11 mouse cellular contexts compared by ENCODE assay signal in the genomic region with DNA sequence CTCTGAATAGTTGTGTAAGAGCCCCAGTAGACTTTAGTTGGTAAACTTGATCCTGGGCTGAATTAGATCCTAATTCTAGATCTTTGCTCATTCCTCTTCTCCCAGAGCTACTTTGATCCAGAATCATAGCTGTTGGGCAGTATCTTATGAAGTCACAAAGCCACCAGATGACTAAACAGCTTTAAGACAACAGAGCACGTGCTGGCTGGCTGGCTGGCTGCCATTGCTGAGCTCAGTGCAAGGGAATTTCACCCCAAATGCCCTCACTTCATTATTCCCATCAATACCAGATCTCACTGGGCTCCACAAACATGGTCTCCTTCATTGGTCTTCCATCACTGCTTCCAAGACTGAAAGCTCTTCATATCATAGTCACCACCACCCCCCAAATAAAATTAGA. TPM values are rescaled to one million over a fixed set of nuclear protein-coding genes. Genes with fewer than 3 reads are reported as not detected.
DNase-seq lines count a peak whose midpoint lies in the region.
"Had no signal": no experiment of that assay in that cellular context is flagged by ENCODE, and none has a peak within 500 bp of the region (broad histone marks: within the 10 kb centered on the region; RNA-seq: fewer than 3 reads in every experiment).

No protein-coding gene starts in this region.

- intact Hi-C loops in gastrocnemius, postnatal 36 days (cut with DNase I): no loop called here

- peak; percentile 74 to 77 for DNase-seq in cerebellum, postnatal 10 days
- no peak for DNase-seq in cerebellum, adult 9-10 months
- DNase-seq in kidney, adult 18-20 months: peak; percentile 5
- DNase-seq in kidney, adult 8-10 months: no peak
- DNase-seq in MN1 (ENCODE audit: low spot score): peak; percentile 29
- peak; percentile 14 for DNase-seq in fibroblast of lung, adult 2 months (ENCODE audit: low read depth)
- no peak for DNase-seq in gastrocnemius, postnatal 36 days
- no peak for DNase-seq in neural tube, embryonic 10.5 days (ENCODE audit: extremely low spot score, low spot score)
- DNase-seq: cerebellum, postnatal 36 days; forebrain, postnatal 0 days; right cerebral cortex, postnatal 14 days had no signal

RNA-seq across cellular contexts. Expression of a gene that starts 46.2 kb away (rescaled TPM):
- under 1 TPM; 0.54 to 0.72 TPM for total RNA-seq in gastrocnemius, postnatal 36 days (2021)

Comparison
In these comparisons a context has a peak if more than half of its experiments do, and no peak if none do; other contexts are left out.
1. DNase-seq: peak in cerebellum, postnatal 10 days (2 of 2), kidney, adult 18-20 months (single experiment), MN1 (single experiment) and fibroblast of lung, adult 2 months (single experiment); none in cerebellum, adult 9-10 months (single experiment), kidney, adult 8-10 months (0 of 2), gastrocnemius, postnatal 36 days (0 of 2) and neural tube, embryonic 10.5 days (single experiment).